Mouse (Mus musculus): ENCODE data around the gene Olfr876. TPM values are rescaled to one million over a fixed set of nuclear protein-coding genes. Genes with fewer than 3 reads are reported as not detected.
"Not testable (repeated sequence)": the region's sequence is repeated elsewhere in the genome, so short reads cannot be mapped to it uniquely, and the experiment has no call there.

The Olfr876 gene
- total RNA-seq (2022) = not detected

DNA sequence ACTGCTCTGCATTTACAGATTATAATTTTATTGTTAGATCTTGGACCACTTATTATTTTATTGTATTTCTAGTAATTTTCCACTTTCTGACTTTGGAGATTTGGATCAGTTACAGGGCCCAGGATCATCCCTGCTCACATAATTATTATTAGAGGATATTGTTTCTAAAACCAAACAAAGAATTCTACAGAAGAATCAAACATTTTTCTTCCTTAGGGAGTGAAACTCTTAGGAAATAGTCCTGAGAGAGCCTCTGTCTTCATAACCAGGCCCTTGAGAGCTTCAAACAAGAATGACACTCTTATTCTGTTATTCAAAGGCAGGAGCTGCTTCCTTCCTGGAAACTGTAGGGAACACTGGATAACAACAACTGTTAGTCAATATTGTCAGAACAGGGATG, at the start of gene Olfr876:
Olfr876 (plus strand) TSS at position 301 of the 400 bp plus-strand sequence.
- no peak for DNase-seq (ENCODE audit: low spot score)

DNA sequence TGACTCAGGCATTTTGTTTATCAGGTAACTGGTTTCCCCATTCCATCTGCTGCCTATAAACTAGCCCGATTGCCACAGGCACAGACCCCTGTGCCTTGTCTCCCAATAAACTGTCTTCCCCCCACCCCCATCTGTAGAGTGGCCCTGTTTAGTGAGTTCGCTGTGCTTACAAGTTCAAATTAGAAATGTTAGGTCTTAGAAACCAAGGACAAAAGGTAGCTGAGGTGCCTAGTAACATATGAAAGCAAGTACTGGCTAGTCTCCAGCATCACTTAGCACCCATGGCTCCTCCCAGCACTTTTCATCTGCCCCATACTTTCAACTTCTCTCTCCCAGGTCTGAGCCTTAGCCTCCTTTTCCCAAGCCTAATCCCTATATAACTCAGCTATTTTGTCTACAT, 41.1 kb upstream of the Olfr876 start:
- DNase-seq (ENCODE audit: low spot score) = no peak

DNA sequence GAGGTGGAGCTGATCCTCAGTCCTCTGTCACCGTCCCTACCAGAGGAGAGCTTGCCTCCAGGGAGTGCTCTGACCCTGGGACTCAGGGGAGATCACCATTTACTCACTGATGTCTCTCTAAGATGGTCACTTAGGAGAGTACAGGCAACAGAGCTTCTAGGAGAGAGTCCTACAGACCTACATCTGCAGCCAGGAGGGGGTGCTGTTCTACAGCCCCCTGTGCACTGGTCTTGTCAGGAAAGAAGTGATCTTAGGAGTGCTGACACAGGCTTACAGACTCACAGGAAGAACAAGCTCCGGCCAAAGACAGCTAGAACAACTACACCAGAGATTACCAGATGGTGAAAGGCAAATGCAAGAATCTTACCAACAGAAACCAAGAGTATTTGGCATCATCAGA, 40.3 kb upstream of the Olfr876 start:
- DNase-seq (ENCODE audit: low spot score) = no peak

DNA sequence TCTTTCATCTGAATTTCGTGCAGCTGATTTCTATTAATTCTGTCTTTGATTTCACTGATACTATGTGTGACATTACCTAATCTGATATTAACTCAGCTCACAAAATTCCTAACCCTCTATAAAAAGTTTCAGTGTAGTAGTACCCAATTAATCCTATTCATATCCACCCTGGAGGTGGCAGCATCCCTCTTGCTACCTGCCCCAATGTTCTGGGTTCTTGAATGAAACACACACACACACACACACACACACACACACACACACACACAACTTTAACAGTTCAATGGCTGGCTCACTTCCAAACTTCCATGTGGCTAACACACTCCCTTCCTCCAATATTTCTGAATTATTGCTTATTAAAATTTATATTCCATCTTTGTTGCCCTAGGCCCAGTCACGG, 32.2 kb upstream of the Olfr876 start:
- no peak for DNase-seq (ENCODE audit: low spot score)

DNA sequence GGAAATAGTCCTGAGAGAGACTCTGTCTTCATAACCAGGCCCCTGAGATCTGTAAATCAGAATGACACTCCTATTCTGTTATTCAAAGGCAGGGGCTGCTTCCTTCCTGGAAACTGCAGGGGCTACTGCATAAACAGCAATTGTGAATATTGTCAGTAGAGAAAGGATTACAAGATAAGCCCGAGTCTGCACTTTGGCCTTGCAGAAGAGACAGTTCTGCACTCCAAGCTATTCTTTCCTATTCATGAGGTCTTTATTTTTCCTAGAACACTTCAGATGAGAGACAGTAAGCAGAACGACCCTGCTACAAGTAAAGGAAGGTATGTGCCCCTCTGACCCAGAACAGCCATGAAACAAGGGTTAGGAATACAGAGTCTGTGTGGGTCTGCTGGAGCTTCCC, 31.1 kb upstream of the Olfr876 start, which contains the start of gene Olfr875:
Olfr875 (plus strand) TSS at position 99 of the 400 bp plus-strand sequence.
- DNase-seq (ENCODE audit: low spot score) = no peak

DNA sequence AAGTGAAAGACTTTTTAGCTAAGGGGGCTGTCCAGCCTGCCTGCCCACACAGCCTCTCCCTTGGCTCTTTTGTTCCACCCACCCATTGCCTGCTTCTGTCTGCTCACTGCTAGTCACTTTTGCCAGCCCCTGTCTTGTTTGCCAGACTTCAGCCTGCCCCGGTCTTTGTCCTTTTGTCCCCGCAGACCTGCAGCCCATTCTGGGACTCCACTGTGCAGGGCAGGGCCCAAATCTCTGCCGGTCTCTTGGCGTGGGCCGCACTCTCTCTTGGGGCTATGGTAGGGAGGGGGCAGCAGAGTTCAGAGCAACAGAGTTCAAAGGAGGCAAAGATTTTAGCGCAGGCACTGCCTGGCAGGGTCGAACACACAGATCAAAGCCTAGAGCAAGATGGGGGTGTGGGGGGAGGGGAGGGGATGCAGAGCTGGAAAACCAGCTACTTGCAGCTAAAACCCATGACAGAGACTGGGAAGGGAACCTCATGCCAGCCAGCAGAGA, 20.0 kb upstream of the Olfr876 start:
- no peak for DNase-seq (ENCODE audit: low spot score)

DNA sequence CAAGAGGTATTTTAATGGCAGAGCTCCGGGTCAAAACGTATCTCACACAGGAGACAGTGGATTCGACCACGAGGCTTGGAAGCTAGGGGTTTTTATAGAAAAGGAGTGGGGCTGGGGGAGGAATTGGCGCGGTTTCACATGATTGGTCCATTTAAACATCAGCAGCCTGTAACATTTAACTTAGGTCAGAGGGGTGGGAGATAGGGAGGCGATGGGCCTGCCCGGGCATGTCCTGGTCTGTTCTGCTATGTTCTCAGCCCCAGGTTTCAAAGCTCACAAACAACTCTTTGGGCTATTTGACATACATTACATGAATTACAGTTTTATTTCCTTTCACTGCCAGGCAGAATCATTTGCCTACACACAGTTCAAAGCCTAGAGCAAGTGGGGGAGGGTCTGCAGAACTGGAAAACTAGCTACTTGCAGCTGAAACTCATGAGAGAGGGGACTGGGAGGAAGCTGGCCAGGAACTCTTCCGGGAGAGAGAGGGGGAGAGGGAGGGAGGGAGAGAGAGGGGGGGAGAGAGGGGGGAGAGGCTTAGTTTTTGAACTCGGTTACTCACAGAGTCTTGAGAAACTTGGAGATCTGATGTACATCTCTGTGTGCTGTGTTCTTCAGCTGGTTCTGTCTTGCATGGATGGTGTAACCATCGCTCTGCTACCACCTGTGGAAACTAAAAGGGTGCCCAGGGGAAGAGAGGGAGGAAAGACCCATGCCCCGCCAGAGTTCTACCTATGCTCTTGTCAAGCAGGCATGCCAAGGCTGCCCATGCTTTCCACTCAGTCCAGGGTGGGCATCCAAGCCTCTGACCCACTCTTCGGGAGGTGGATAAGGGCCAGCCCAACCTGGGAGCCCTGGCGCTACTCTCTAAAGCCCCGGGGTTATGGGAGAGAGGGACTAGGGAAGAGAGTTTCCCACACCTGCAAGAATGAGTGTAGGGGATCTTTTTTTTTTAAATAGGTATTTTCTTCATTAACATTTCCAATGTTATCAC, 19.1 kb upstream of the Olfr876 start:
- DNase-seq (ENCODE audit: low spot score) = not testable (repeated sequence)

DNA sequence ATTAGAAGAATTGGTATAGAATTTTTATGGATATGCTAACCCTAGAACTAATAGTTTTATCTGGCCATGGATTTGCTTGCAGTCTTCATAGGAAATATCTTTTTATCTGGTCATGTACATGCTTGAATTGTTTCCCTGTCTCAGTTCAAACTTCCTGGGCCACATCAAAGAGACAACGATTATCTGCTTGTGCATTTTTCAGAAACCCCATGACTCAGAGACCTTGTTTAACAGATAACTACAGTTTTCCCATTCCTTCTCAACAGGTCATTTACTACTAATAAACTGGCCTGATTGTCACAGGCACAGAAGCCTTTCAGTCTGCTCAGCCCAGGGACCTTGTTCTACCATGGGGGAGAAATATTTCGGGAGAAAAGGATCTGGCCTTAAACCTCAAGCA, 16.4 kb upstream of the Olfr876 start:
- DNase-seq (ENCODE audit: low spot score) = no peak

DNA sequence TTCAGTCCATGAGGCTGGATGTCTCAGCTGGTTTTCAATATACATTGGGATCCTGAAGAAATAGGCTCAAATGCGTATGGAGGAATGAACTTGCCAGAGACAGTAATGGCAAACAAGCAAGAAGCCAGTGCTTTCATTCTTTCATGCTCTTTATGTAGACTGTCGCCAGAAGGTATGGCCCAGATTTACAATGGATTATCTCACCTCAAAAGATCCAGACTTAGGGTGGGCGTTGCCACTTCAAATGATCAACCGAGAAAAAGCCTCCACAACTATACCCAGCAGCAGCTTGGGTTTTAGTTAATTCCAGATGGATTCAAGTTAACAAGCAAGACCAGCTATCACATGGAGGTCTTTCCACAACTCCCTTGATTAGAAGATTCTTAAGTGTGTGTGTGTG, 776 bp upstream of the Olfr876 start:
- DNase-seq (ENCODE audit: low spot score) = no peak

DNA sequence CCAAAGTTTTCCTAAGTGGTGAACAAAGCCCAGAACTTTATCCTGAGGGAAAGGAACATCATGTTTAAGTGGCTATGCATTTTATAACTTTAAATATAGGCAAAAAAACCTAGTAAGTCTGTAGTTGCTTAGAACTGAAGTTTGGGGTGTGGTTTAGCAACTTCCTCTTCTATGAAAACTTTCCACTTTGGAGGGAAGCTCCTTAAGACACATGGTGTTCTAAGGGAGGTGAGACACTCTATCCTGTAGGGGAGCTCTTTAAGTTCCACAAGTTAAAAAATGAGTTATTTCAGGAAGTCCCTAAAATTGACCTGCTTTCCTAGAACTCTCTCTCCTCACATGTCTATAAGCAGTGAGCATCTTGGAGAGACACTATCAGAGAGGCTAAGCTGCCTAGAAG, 4.4 kb downstream of the Olfr876 start:
- no peak for DNase-seq (ENCODE audit: low spot score)

DNA sequence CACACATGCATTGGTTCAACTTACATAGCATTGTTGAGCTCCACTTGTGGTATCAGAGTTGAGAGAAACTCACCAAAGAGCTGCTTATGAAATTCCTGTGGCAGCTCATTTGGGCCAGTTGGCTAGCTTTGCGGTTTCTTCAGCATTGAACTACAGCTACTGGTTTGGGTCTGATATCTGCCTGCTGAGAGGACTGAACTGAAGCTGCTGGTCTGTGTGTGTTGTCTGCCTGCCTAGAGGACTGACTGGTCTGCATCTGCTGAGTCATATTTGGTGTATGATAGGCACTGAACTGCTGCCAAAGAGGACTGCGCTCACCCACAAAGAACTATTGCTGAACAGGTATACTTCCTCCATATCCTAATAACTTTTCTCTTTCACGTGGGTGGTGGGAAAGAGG, 5.6 kb downstream of the Olfr876 start:
- no peak for DNase-seq (ENCODE audit: low spot score)

DNA sequence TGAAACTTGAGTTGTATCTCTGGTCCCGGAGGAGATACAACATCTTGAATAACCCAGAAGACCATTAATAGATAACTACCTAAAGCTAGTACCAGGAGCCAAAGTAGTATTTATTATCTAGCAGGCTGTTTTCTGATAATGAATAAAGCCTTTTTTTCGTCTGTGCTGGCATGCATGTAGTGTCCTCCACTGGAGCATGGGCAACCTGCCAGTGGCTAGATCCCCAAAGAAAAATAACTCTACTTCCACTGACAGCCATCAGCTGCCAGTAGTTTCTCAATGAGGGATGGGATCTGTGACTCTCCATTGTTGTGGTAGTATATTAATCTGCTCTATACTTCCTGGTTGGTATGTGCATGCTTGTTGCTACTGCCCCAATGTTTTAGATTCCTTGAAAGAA, 6.1 kb downstream of the Olfr876 start:
- no peak for DNase-seq (ENCODE audit: low spot score)

DNA sequence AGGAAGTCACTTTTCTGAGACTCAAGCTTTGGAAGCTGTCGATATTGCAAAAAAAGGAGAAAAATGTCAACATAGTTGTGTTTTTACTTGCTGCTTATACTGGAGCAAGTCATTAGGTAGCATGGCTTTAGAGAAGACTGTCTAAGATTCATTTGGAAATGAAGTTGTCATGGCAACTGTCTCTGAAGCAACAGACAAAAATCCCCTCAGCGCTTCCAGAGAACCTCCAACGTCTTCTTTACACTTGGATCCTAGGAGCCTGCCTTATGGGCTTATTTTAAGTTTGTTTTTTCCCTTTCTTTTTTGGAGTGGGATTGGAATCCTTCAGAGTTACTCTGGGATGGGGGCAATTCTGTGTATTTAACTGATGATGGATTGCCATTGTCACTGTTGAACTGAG, 11.9 kb downstream of the Olfr876 start:
- DNase-seq (ENCODE audit: low spot score) = no peak

DNA sequence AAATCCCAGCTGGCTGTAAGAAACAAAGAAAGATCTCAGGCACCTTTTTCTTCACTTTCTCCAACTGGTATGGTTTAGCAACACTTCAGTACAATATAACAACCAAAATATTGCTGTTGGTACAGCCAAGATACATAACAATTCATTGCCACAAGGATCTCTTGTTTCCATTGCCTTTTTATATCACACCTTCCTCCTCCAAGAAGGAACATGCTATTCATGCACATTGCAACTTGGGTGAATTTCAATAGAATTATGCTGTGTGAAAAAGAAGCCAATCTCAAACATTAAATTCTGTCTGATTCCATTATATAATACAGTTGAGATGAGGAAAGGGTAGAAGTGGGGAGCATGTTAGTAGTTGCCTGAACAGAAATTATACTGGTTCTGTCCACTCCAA, 27.1 kb downstream of the Olfr876 start:
- no peak for DNase-seq (ENCODE audit: low spot score)

DNA sequence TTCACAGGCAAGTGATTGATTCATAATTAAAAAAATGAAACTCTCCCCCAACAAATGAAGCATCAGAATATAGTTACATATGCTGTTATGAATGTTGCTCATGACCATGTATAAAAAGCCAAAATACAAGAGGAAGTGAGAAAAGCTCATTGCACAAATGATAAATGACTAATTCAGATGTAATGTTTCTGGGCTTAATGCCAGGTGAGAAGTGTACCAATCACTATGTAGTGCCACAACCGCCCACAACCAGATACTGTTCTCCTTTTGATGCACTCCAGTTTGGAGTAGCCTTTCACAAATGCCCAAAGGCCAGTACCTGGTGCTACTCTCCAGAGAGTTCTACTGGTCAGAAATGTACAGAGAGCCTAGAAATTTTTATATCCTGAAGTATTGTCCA, 30.5 kb downstream of the Olfr876 start:
- DNase-seq (ENCODE audit: low spot score) = no peak

DNA sequence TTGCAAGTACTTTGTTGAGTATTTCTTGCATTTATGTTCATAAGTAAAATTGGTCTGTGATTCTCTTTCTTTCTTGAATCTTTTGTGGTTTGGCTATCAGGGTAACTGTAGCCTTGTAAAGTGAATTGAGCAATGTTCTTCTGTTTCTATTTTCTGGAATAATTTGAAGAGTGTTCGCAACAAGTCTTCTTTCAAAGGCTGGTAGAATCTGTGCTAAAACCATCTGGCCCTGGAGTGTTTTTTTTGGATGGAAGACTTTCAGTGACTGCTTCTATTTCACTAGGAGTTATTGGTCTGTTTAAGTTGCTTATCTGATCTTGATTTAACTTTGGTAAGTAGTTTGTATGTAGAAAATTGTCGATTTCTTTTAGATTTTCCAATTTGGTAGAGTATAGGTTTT, 46.4 kb downstream of the Olfr876 start:
- no peak for DNase-seq (ENCODE audit: low spot score)

DNA sequence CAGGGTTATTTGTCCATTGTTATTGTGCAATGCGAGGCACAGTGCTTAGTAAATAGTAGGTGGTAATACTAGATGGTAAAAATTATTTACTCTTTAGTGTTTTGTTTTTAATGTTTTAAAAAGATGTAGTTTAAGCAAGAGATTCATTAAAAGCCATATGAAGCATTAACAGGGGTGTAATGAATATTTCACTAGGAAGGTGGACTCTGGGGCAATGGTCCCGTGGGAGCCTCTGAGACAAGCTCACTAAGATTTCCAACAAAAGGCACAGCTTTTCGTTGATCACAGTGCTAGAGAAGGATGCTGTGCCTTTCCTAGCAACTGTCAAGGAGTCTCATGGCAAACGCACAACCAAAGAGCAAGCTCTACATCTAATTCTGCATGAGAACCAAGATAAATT, 51.1 kb downstream of the Olfr876 start, which contains the start of gene Olfr877:
Olfr877 (plus strand) TSS at position 301 of the 400 bp plus-strand sequence.
- no peak for DNase-seq (ENCODE audit: low spot score)

Other genes starting within 250 kb of the Olfr876 start
- gene Siae, start 247.3 kb upstream of the Olfr876 start, total RNA-seq (2022) = 10 to 100 TPM in 1 of 4 experiments, 1 to 10 TPM in 3; 8.4 to 10.0 (median 9.1) TPM
- gene Spa17, start 189.3 kb upstream of the Olfr876 start, total RNA-seq (2022) = 1 to 10 TPM; 2.7 to 3.6 (median 2.9) TPM
- gene Tbrg1, start 145.7 kb upstream of the Olfr876 start, total RNA-seq (2022) = 10 to 100 TPM; 29.8 to 35.8 (median 34.0) TPM
- gene Panx3, start 133.8 kb upstream of the Olfr876 start, total RNA-seq (2022) = not detected
- gene Olfr160, start 86.8 kb upstream of the Olfr876 start, total RNA-seq (2022) = not detected
- not detected for gene Olfr874, start 57.9 kb upstream of the Olfr876 start, total RNA-seq (2022)
- not detected for gene Olfr875, start 31.2 kb upstream of the Olfr876 start, total RNA-seq (2022)
- not detected for gene Olfr877, start 51.2 kb downstream of the Olfr876 start, total RNA-seq (2022)
- not detected for gene Olfr145, start 93.7 kb downstream of the Olfr876 start, total RNA-seq (2022)
- gene Olfr878, start 114.8 kb downstream of the Olfr876 start, total RNA-seq (2022) = not detected
- gene Olfr881, start 188.8 kb downstream of the Olfr876 start, total RNA-seq (2022) = not detected
- gene Olfr883, start 222.8 kb downstream of the Olfr876 start, total RNA-seq (2022) = not detected
- not detected for gene Olfr884, start 243.5 kb downstream of the Olfr876 start, total RNA-seq (2022)